Mouse (Mus musculus) lung, postnatal 14 days (tissue): ENCODE measurements around the gene Idh2.

ENCODE experiments used
- DNase-seq: peaks from one replicate; pipeline ENCODE4 v3.0.0; 2021

The Idh2 gene

DNA sequence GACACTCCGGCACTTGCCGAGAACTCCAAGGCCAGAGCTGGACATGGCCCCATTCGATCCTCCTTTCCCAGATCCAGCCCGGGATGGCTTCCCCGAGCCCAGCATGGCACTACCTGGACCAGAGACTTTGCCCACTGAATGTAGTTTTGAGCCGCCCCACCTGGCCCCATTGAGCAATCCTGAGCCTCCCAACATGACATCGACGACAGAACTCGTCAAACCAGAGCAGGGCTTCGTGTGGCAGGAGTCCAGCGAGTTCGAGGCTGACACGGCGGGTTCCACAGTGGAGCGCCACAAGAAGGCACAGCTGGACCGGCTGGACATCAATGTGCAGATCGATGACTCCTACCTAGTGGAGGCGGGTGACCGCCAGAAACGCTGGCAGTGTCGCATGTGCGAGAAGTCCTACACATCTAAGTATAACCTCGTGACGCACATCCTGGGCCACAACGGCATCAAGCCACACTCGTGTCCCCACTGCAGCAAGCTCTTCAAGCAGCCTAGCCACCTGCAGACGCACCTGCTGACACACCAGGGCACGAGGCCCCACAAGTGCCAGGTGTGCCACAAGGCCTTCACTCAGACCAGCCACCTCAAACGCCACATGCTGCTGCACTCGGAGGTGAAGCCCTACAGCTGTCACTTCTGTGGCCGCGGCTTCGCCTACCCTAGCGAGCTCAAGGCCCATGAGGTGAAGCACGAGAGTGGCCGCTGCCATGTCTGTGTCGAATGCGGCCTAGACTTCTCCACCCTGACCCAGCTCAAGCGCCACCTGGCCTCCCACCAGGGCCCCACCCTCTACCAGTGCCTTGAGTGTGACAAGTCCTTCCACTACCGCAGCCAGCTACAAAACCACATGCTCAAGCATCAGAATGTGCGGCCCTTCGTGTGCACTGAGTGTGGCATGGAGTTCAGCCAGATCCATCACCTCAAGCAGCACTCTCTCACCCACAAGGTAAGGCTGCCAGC, 33.3 kb downstream of the Idh2 start:
- DNase-seq = no peak

DNA sequence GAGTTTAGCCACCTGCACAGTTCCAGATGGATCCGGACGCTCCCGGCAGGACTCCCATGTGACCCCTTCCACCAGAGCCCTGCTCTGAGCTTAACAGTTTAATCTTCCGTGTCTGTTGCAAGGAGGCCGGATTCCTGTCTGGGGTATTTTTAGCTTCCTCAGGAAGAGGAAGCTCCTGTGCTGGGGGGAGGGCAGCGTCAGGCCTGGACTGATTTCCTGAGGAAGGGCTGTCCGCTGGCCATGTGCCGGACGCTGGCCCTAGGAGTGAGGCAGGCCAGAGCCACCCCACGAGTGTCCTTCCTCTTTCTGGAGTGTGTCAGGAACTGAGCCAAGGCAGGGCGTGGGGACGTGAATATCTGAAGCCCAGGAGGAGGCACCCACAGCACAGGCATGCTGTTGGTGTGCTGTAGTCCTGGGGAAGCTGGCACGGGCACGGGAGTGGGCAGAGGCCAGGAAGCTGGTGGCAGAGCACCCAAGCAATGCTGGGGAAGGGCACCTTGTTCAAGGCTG, 36.3 kb downstream of the Idh2 start:
- DNase-seq = peak; percentile 93

DNA sequence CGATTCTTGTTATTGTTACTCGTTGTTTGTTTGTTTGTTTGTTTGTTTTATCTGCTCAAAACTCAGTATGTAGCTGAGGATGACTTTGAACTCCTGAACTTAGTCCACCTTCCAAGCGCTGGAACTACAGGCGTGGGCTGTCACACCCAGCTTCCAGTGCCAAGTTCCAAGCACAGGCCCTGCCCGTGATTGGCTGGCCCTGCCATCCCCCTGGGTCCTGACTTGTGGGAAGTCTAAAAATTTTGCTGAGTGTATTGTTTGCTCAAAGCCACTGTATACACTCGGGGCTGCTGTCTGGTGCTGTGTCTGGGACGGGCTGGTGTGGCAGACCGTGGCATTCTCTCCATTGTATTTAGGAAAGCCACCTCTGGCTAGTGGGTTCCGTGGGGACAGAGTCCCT, 37.4 kb downstream of the Idh2 start:
- peak; percentile 47 for DNase-seq

DNA sequence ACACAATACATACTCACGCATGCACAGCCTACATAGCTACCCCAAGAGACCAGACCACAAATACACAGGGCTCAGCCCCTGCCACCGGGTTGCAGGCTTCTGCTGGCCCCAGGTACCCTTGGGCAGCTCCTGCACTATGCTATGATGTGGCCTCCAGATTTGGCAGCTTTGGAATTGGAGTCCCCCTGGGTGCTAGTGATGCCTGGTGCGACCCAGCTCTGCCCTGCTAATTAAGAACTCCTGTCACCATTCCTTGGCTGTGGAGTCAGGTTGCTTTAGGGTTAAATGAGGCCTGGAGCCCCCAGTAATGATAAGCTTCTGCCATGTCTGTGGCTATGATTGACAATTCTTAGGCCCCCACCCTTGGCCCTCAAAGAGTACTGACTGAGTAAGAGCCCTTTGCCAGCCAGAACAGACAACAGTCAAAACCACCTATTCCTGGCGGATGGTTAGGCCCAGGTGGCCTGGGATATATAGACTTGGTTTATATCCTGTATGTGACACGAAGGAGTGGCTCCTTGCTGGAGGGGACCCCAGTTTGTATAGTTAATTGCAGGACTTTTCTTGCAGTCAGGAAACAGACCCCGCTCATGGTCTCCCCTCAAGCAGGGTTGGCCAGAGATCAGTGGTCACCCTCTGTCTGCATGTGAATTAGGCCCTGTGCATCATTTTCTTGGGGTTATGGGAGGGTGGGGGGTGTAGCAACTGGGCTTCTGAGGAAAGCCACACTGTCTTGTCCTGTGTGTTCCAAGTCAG, 38.1 kb downstream of the Idh2 start:
- DNase-seq = no peak

DNA sequence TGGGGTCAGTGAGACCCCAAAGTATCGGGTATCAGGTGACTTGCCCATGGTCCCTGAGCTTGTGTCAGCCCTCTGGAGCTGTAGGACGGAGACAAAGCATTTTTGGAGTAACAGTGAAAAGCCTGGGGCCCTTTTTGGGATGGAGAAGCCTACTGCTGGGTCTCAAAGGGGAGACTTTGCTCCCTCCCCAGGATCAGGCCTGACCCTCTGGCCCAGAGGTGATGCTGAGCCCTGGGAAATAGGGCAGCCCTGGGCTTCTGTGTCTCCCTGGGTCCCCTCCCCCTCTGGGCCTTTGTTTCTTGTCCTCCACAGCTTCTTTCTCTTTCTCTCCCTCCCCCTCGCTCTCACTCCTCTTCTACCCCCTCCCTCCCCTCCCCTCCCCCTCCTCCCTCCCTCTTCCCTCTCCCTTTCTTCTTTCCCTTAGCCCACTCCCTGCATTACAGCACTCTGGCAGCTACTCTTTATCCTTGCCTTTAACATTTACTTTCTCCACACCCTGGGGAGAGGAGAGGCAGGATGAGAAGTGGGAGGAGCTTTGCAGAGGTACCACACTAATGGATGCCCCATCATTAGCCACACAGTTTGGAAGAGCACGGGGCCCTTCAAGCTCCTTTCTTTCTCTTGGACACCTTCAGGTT, 39.1 kb downstream of the Idh2 start:
- no peak for DNase-seq

DNA sequence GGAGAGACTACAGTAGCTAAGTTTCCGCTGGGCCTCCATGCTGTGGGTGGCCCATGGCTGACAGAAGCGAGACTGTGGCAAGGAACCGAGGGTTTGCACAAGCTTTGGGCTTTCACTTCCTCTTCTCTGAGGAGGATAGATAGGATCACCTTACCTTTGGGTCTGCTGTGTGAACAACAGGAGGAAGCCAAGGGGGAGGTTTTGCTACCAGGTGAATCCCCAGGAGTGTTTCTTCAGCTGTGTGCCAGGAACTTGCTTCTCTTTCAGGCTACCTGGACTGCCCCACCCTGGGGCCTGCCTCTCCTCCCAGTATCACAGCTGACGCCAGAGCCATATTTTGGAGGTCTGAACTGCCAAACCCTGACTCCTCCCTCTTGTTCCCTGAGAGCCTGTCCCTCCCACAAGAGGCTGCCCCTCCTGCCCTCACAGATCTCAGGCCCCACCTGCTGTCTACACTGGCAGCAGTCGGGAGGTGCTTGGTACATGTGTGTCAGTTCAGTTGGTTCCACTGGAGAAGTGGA, 40.2 kb downstream of the Idh2 start:
- peak; percentile 68 for DNase-seq

DNA sequence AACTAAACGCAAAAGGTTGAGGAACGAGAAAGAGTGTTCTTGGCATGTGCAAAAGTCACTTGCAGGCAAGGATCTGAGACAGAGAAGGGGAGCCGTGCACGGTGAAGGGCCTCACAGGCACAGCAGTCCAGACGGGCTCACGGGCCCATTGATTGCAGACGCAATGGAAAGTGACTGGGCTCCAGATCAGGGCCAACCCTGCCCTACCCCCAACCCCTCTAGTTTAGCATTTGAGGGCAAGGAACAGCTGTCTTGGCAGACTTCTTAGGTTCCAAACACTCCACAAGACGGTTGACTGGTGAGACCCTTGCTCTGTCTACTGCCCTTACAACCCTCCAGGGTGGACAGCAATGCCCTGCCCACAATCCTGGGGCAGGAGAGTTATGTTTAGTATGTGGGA, 41.7 kb downstream of the Idh2 start:
- no peak for DNase-seq

DNA sequence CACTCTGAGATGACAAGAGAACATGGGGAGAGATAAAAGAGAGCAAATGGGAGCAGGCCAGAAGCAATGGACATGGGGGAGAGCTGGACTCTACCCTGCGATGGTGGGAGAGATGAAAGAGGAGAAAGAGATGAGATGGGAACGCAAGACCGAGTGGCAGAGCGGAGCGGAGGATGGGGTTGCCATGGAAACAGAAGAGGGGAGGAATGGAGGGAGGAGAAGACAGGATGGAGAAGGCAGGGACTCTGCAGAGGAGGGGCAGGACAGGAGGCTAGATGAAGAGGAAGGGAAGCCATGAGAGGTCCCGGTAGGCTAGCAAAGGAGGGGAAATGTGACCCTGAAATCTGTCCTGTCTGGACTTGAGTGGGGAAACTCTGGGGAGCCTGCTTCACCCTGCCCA, 42.9 kb downstream of the Idh2 start:
- DNase-seq = no peak

DNA sequence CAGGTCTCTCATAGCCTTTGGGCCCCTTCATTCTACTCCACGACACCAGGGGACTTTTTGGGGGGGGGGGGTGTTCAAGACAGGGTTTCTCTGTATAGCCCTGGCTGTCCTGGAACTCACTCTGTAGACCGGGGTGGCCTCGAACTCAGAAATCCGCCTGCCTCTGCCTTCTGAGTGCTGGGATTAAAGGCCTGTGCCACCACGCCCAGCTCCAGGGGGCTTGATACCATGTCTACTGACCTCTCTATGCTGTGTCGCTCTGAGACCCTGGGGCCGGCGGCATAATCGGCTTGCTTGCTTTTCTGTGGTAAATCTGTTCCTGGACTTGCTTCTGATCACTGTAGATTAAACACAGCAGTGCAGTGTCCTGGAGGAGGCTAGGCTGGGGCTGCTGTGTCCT, 44.0 kb downstream of the Idh2 start:
- DNase-seq = no peak

DNA sequence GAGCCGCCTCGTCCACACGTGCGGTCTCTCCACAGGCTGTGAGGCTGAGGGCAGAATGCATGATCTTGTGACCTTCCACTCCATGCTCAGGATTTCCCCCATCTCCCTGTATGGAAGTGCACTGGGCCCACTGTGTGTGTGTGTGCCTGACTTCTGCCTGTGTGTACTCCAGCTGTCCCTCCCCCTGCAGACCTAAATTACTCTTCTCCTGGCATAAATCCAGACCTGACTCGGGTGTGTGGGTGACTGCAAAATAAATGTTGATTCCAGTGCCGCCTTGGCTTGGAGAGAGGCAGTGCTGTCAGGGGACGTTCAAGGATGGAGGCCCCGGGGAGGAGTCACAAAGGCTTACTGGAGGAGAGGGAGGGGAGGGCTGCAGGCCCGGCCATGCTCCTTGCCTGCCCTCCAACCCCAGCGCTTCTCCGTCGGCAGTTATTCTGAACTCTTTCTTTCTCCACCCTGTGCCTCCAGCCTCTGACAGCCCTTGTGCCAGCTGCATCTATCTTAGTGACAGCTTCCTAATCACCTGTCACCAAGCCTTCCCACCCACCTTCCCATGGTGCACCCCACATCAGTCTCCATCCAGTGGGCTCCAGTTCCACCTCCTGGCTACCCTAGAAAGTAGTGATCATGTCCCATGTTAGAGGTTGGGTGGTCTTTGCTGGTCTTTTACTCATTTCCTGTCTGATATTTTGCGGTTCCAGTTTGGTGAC, 45.4 kb downstream of the Idh2 start:
- peak; percentile 44 for DNase-seq

DNA sequence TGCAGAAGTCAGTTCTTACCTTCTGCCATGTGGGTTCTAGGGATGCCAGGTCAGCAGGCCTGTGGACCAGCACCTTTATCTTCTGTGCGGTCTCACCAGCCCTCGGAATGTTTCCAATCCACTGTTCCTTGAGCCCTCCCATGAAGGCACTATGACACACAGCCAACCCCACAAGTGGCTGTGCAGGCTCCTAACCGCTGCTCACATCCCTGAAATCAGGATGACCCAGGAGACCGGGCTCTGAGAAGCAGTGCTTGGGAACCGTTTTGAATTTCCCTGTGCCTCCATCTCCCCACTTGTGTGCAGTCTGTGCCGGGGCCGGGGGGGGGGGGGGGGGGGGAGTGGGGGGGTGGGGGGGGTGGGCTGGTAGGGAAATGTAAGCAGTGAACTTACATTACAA, 46.9 kb downstream of the Idh2 start:
- DNase-seq = no peak

DNA sequence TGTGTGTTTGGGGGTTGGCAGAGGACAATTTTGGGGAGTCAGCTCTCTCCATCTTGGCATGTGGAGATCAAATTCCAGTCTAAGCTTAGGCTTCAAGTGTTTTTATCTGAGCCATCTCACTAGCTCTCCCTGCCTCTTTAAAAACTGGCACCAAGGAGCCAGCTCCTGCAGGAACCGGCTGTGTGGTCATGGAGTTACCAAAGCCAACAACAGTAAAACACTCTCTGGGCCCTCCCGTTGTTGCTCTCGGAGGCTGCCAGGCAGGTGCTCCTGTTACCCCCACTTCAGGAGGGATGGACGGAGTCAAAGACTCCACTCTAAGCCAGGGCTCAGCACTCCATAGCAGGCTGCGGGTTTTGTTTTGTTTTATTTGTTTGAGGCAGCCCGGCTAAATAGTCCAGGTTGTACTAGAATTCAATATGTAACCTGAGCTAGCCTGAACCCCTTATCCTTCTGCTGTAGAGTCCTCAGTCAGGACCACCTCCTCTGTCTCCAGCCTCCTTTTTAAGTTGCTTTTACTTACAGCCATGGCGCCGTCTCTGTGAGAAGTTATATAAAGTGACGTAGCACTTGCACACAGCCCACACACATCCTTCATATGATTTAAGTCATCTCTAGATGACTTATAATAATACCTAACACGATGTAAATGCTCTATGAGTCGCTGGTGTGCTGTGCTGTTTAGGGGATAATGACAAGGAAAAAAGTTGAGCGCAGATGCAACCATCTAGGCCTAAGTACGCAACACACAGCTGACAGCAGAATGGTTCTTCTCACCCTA, 48.3 kb downstream of the Idh2 start:
- DNase-seq = no peak

DNA sequence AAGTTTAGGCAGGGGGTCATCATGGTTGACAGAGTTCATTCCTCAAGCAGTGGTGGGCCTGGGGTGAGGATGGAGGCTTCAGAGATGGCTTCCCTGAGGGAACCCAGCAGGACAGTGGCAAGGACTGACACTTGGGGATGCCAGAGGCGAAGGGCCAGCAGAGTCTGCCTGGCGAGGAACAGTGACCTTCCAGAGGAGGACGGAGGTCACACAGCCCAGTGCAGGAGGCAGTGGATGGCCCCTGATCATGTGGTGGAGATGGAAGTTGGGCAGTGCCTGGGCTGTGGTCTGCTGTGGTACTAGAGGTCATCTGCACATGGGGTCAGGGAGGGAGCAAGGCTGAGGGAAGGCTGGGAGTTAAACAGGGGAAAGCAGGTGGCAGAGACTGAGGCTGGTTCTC, 49.9 kb downstream of the Idh2 start:
- DNase-seq = no peak

DNA sequence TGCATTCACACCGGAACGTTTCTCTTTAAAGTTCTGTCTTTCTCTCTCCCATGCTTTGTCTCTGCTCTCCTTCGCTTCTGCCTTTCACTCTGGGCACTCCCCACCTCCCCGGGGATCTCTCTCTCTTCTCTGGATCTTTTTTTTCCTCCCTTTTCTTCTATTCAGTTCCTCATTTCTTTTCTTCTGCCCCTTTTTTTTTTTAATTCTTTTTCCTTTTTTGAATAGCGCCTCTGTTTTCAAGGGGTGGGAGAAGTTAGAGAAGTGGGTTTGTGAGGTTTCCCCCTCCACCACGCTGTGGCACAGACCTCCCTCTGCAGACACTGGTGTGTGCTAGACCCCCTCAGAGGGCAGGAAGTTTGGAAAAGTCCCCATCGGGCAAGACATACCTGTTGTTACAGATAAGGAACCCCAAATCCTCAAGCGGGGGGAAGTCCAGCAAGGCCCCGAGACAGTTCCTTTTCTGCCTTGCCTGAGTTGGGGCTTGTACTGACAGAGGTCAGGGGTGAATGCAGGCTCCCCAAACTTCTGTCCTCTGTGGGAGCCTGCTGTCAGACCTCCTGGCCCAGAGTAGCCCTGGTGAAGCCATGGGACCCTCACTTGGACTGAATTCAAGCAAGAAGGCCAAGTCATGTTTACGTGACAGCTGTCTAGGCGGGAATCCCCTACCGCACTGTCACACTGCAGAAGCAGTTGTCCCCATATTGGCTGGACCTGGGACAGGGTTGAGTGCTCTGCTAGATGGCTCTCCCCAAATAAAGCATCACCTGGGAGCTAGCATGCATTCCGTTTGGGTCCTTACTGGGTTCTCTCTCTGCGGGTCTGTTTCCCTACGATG, 51.1 kb downstream of the Idh2 start:
- DNase-seq = no peak

DNA sequence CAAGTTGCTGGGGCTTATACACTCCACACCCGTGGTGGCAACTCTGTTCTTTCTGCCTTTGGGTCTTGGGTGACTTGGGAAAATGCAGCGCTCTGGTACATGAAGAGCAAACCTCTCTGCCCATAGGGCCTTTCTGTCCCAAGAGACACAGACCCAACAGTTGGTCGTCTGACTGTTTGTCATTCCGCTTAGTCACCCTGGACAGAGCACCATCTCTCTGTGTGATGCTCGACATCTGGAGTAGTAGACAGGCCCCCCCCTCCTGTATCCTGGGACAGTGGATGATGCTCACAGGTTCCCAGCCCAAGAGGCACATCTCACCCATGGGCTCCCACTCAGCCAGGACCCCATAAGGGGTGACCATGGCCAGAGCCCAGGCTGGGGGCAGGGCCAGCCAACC, 51.9 kb downstream of the Idh2 start:
- no peak for DNase-seq

DNA sequence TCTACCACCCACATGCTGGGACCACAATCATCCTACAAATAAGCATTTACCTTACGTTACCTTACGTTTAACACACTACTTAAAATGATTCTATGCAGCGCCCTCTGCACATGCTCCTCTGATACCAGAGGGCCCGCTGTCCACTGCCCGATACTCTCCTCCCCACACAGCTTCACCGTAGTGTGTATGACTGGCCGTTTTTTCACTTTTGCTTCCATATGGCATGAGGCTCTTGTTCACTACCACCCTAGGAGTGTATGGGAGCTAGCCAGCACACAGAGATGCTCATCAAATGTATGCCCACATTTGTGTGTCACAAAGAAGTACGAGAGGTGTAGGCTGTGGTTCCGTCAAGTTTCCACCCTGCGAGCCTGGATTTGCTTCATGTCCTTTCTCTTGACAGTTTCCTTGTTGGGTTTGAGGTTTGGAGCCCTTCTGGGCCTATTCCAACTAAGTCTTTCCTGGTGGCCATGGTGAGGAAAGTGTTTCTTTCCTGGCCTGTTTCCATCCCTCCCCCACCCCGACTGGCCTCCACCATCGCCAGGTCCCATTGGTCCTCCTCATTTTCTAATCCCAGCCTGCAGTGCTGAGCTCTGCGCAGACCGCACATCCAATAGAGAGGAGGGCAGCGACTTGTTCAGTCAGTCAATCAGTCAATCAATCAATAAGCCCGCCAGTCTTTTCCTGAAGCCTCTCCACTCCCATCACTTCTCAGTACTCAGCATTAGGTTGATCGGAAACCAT, 52.9 kb downstream of the Idh2 start:
- no peak for DNase-seq

DNA sequence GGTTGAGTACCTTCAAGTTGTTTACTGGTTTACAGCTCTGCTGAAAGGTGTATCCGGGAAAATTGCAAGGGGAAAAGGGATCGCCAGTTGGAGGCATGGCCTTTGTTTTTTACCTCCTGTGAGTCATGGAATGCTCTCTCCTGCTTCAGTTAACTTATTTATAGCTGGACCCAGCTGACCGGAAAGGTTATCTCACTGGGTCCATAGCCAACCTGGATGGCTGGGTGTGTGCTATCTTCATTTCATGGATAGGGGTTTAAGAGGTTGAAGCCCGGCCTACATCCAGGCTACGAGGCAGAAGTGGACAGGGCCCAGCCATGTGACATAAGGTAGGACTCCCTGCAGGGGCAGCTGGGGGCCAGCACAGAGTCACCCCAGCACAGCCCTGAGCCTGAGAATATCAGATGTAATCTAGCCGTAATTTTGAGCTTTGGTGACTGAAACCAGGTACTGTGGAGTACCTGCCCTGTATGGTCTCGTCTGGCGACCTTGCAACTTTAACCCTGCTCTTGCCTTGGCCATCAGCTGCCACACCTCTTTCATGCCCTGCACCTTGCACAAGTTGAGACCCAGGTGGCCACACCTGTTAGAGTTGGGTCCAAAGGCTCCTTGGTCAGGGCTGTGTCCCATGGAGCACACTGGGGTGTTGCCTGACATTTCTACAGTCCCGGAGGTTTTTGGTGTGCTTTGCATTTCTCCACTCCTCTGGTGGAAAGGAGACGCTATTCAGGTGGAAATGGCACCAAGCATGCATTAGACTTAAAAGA, 55.0 kb downstream of the Idh2 start:
- no peak for DNase-seq

DNA sequence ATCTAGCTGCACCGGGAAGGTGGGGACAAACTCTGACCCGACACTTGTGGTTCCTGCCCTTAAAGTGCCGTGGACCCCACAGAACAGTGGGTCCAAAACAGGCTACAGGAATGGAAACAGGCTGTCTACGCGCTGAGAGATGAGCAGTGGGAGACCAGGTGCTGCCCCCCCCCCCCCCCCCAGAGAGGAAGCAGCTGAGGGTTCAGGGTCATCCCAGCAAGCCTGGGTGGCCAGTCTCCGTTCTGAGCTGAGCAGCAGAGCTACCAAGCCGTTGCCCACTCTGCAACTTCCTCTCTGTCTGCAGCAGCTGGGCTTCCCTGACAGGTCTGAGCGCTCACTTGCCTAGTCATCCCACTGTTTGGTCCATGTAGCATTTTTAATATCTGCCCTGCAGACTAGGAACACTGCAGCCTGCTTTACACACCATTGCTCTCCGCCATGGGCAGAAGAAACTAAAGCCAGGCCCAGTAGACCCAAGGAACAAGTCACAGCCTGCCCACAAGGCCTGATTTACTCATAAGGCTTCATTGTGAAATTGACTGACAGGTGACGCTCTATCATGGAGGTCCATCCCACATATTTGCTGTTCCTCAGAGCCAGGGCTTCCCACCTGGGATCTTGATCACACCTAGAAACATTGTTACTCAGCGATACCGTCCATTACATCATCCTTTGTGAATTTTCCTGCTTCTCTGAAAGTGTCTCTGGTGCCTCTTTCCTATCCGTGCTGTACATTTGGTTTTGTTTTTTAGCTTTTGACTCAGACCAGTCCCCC, 55.9 kb downstream of the Idh2 start:
- DNase-seq = no peak
